Mouse (Mus musculus): ENCODE measurements around the gene Opcml. TPM values are rescaled to one million over a fixed set of nuclear protein-coding genes. Genes with fewer than 3 reads are reported as not detected.

Gene Opcml
- polyA plus RNA-seq, 1 experiment, result 0.06 TPM

DNA sequence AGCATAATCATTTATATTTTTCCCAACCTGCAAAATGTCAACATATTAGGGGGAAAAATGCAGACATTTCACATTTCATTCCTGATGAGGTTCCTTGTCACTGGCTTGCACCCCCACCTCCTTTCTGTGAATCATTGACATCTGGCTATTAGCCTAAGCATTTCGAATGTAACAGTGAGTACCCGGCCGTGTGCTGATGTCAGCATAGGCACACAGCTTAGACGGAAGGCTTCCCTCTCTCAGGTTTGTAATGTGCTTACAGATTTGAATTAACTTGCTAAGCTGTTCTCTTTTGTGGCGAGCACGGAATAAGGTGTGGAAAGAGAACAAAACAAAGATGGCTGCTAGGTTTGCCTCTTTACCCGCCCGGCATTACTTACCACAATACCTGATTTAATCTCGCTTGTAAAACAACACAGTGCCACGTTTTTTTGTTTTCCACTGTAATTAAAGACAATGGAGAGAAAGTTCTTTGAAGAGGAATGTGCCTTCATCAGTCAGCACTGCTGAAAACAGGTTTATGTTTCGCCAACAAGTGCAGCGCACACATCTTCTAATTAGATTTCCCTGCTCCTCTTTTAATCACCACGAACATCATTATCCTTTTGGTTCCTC is 1121.1 kb downstream of the Opcml start:
- no peak for TF ChIP-seq MYOG (IDR thresholded peaks at IDR 0.05; ENCODE audit: control insufficient read depth, extremely low read depth, insufficient read length)
- TF ChIP-seq USF1 (IDR thresholded peaks at IDR 0.05; ENCODE audit: low read depth), result no peak
- no peak for TF ChIP-seq MYOD1 (IDR thresholded peaks at IDR 0.05; ENCODE audit: control insufficient read depth, insufficient read length, low read depth)
- no peak for TF ChIP-seq MAX (IDR thresholded peaks at IDR 0.05)
- TF ChIP-seq CTCF (IDR thresholded peaks at IDR 0.05; ENCODE audit: control insufficient read depth, insufficient read depth, insufficient read length), result no peak
- TF ChIP-seq FOSL1 (IDR thresholded peaks at IDR 0.05; ENCODE audit: insufficient read depth, low read length, poor library complexity, severe bottlenecking), result no peak
- no peak for TF ChIP-seq CEBPB (IDR thresholded peaks at IDR 0.05; ENCODE audit: low read depth)
- Histone ChIP-seq H3ac (ENCODE audit: control insufficient read depth, insufficient read length, low read depth) (no peak overlapping the region), H3K27me3 (ENCODE audit: control insufficient read depth, insufficient read depth, insufficient read length) (no peaks in the 10 kb centered on the region), H3K36me3 (ENCODE audit: control insufficient read depth, insufficient read depth) (no peaks in the 10 kb centered on the region), H3K79me2 (ENCODE audit: control insufficient read depth, insufficient read depth) (no peaks in the 10 kb centered on the region), H3K4me3 (ENCODE audit: insufficient read depth, poor library complexity, severe bottlenecking) (no peak overlapping the region), H3K79me3 (ENCODE audit: low read depth) (no peaks in the 10 kb centered on the region)

GRCm38 (mm10) chr9:28932069-28932468 is 1141.5 kb downstream of the Opcml start:
- Histone ChIP-seq H3K27me3 (ENCODE audit: control insufficient read depth, insufficient read depth, insufficient read length) (no peaks in the 10 kb centered on the region), H3K79me3 (ENCODE audit: low read depth) (no peaks in the 10 kb centered on the region), H3K36me3 (ENCODE audit: control insufficient read depth, insufficient read depth) (no peaks in the 10 kb centered on the region), H3K79me2 (ENCODE audit: control insufficient read depth, insufficient read depth) (no peaks in the 10 kb centered on the region), H3ac (ENCODE audit: control insufficient read depth, insufficient read length, low read depth) (no peak overlapping the region), H3K4me3 (ENCODE audit: insufficient read depth, poor library complexity, severe bottlenecking) (no peak overlapping the region)
- TF ChIP-seq CEBPB (IDR thresholded peaks at IDR 0.05; ENCODE audit: low read depth), result no peak
- no peak for TF ChIP-seq MYOD1 (IDR thresholded peaks at IDR 0.05; ENCODE audit: control insufficient read depth, insufficient read length, low read depth)
- TF ChIP-seq USF1 (IDR thresholded peaks at IDR 0.05; ENCODE audit: low read depth), result no peak
- TF ChIP-seq CTCF (IDR thresholded peaks at IDR 0.05; ENCODE audit: control insufficient read depth, insufficient read depth, insufficient read length), result no peak
- TF ChIP-seq FOSL1 (IDR thresholded peaks at IDR 0.05; ENCODE audit: insufficient read depth, low read length, poor library complexity, severe bottlenecking), result no peak
- no peak for TF ChIP-seq MYOG (IDR thresholded peaks at IDR 0.05; ENCODE audit: control insufficient read depth, extremely low read depth, insufficient read length)
- no peak for TF ChIP-seq MAX (IDR thresholded peaks at IDR 0.05)

- H3K27me3 ChIP-seq (ENCODE audit: control insufficient read depth, insufficient read depth, insufficient read length), result no peaks in the 10 kb centered on the region
These were observed 1146.6 kb downstream of the Opcml start for GRCm38 (mm10) chr9:28937163-28937562.

DNA sequence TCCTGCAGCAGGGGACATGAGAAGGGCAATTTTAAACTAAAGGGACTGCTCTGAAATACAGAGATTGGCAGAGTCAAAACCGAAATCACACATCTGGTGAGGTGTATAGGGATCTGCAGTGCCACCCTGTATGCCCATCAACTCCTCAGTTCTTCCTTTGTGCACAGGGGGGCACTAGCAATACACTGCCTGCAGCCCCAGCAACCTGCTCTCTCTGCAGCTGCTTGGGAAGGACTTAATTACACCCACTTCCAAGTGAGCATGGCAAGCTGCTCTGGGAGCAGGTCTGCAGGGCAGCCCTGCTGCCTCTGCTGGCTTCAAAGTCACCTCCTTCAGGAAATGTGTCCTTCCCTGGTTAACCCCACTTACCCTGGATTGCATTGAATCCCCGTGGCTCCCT is 1147.4 kb downstream of the Opcml start:
- Histone ChIP-seq H3K36me3 (ENCODE audit: control insufficient read depth, insufficient read depth) (no peaks in the 10 kb centered on the region), H3K79me3 (ENCODE audit: low read depth) (no peaks in the 10 kb centered on the region), H3K4me3 (ENCODE audit: insufficient read depth, poor library complexity, severe bottlenecking) (no peak overlapping the region), H3ac (ENCODE audit: control insufficient read depth, insufficient read length, low read depth) (no peak overlapping the region), H3K27me3 (ENCODE audit: control insufficient read depth, insufficient read depth, insufficient read length) (no peaks in the 10 kb centered on the region), H3K79me2 (ENCODE audit: control insufficient read depth, insufficient read depth) (no peaks in the 10 kb centered on the region)
- no peak for TF ChIP-seq MYOD1 (IDR thresholded peaks at IDR 0.05; ENCODE audit: control insufficient read depth, insufficient read length, low read depth)
- no peak for TF ChIP-seq MYOG (IDR thresholded peaks at IDR 0.05; ENCODE audit: control insufficient read depth, extremely low read depth, insufficient read length)
- no peak for TF ChIP-seq MAX (IDR thresholded peaks at IDR 0.05)
- no peak for TF ChIP-seq FOSL1 (IDR thresholded peaks at IDR 0.05; ENCODE audit: insufficient read depth, low read length, poor library complexity, severe bottlenecking)
- no peak for TF ChIP-seq USF1 (IDR thresholded peaks at IDR 0.05; ENCODE audit: low read depth)
- TF ChIP-seq CEBPB (IDR thresholded peaks at IDR 0.05; ENCODE audit: low read depth), result no peak
- TF ChIP-seq CTCF (IDR thresholded peaks at IDR 0.05; ENCODE audit: control insufficient read depth, insufficient read depth, insufficient read length), result no peak

More at GRCm38 (mm10) chr9:28937163-28937562, 1146.6 kb downstream of the Opcml start:
- H3K4me3 ChIP-seq (ENCODE audit: insufficient read depth, poor library complexity, severe bottlenecking), result no peak overlapping the region
- no peaks in the 10 kb centered on the region for H3K36me3 ChIP-seq (ENCODE audit: control insufficient read depth, insufficient read depth)
- no peak overlapping the region for H3ac ChIP-seq (ENCODE audit: control insufficient read depth, insufficient read length, low read depth)
- TF ChIP-seq CTCF (IDR thresholded peaks at IDR 0.05; ENCODE audit: control insufficient read depth, insufficient read depth, insufficient read length) (no peak), MAX (IDR thresholded peaks at IDR 0.05) (no peak), MYOG (IDR thresholded peaks at IDR 0.05; ENCODE audit: control insufficient read depth, extremely low read depth, insufficient read length) (no peak), CEBPB (IDR thresholded peaks at IDR 0.05; ENCODE audit: low read depth) (no peak), FOSL1 (IDR thresholded peaks at IDR 0.05; ENCODE audit: insufficient read depth, low read length, poor library complexity, severe bottlenecking) (no peak), USF1 (IDR thresholded peaks at IDR 0.05; ENCODE audit: low read depth) (no peak), MYOD1 (IDR thresholded peaks at IDR 0.05; ENCODE audit: control insufficient read depth, insufficient read length, low read depth) (no peak)
- no peaks in the 10 kb centered on the region for H3K79me2 ChIP-seq (ENCODE audit: control insufficient read depth, insufficient read depth)
- no peaks in the 10 kb centered on the region for H3K79me3 ChIP-seq (ENCODE audit: low read depth)

DNA sequence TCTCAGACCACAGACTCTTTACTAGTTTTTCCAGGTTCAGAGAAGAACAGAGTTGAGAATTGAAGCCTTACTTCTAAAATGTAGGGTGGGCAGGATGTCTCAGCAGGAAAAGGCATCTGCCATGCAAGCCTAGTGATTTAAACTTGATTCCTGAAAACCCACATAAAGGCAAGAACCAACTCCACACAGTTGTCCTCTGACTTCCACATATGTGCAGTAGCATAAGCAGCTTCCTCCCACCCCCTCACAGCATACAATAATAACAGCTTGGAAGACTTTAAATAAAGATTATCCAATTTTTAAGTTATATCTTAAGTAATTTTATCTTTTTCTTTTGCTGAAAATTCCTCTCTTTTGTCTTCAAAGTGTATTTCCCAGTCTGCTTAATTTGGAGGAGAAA is 1150.3 kb downstream of the Opcml start:
- H3K79me3 ChIP-seq (ENCODE audit: low read depth), result no peaks in the 10 kb centered on the region
- TF ChIP-seq MYOG (IDR thresholded peaks at IDR 0.05; ENCODE audit: control insufficient read depth, extremely low read depth, insufficient read length) (no peak), MAX (IDR thresholded peaks at IDR 0.05) (no peak), CTCF (IDR thresholded peaks at IDR 0.05; ENCODE audit: control insufficient read depth, insufficient read depth, insufficient read length) (no peak)
- H3K79me2 ChIP-seq (ENCODE audit: control insufficient read depth, insufficient read depth), result no peaks in the 10 kb centered on the region
- H3K36me3 ChIP-seq (ENCODE audit: control insufficient read depth, insufficient read depth), result no peaks in the 10 kb centered on the region
- H3K27me3 ChIP-seq (ENCODE audit: control insufficient read depth, insufficient read depth, insufficient read length), result no peaks in the 10 kb centered on the region
- H3K4me3 ChIP-seq (ENCODE audit: insufficient read depth, poor library complexity, severe bottlenecking), result no peak overlapping the region
- no peak overlapping the region for H3ac ChIP-seq (ENCODE audit: control insufficient read depth, insufficient read length, low read depth)

GRCm38 (mm10) chr9:28969455-28969854 is 1178.9 kb downstream of the Opcml start:
- Histone ChIP-seq H3K79me2 (ENCODE audit: control insufficient read depth, insufficient read depth) (no peaks in the 10 kb centered on the region), H3K36me3 (ENCODE audit: control insufficient read depth, insufficient read depth) (no peaks in the 10 kb centered on the region), H3K4me3 (ENCODE audit: insufficient read depth, poor library complexity, severe bottlenecking) (no peak overlapping the region), H3ac (ENCODE audit: control insufficient read depth, insufficient read length, low read depth) (no peak overlapping the region), H3K27me3 (ENCODE audit: control insufficient read depth, insufficient read depth, insufficient read length) (no peaks in the 10 kb centered on the region), H3K79me3 (ENCODE audit: low read depth) (no peaks in the 10 kb centered on the region)
- TF ChIP-seq FOSL1 (IDR thresholded peaks at IDR 0.05; ENCODE audit: insufficient read depth, low read length, poor library complexity, severe bottlenecking) (no peak), USF1 (IDR thresholded peaks at IDR 0.05; ENCODE audit: low read depth) (no peak), CTCF (IDR thresholded peaks at IDR 0.05; ENCODE audit: control insufficient read depth, insufficient read depth, insufficient read length) (no peak), CEBPB (IDR thresholded peaks at IDR 0.05; ENCODE audit: low read depth) (no peak), MYOD1 (IDR thresholded peaks at IDR 0.05; ENCODE audit: control insufficient read depth, insufficient read length, low read depth) (no peak), MAX (IDR thresholded peaks at IDR 0.05) (no peak), MYOG (IDR thresholded peaks at IDR 0.05; ENCODE audit: control insufficient read depth, extremely low read depth, insufficient read length) (no peak)
